Mouse (Mus musculus) skeletal muscle tissue, adult 2 months (tissue): ENCODE data around the gene Myh13.
A peak's percentile ranks its signal among the peaks of the same experiment; 100 is the strongest.

Experiments
- DNase-seq: peaks from one replicate; pipeline ENCODE4 v3.0.0-alpha.2; 2012; ENCODE audit warnings: low read depth, low spot score

The Myh13 gene

GRCm38 (mm10) chr11:67321358-67321757 lies at the start of gene Myh13:
Gene Myh13, plus strand, starts transcription at chr11:67321658.
- DNase-seq = no peak

GRCm38 (mm10) chr11:67276601-67277174 lies 44.8 kb upstream of the Myh13 start, which contains the start of gene Myh8:
Gene Myh8, plus strand, starts transcription at chr11:67277124.
- DNase-seq = no peak

GRCm38 (mm10) chr11:67293440-67293839 lies 28.0 kb upstream of the Myh13 start:
- DNase-seq = no peak

GRCm38 (mm10) chr11:67313733-67314452 lies 7.6 kb upstream of the Myh13 start:
- no peak for DNase-seq

- DNase-seq = no peak
These were observed 5.1 kb downstream of the Myh13 start for GRCm38 (mm10) chr11:67326536-67326935.

- DNase-seq = no peak
These were observed 23.1 kb downstream of the Myh13 start for GRCm38 (mm10) chr11:67344556-67344955.

GRCm38 (mm10) chr11:67345186-67345855 lies 23.9 kb downstream of the Myh13 start:
- no peak for DNase-seq

GRCm38 (mm10) chr11:67345856-67346236 lies 24.4 kb downstream of the Myh13 start:
- DNase-seq = no peak

GRCm38 (mm10) chr11:67350153-67350768 lies 28.8 kb downstream of the Myh13 start:
- peak; percentile 73 for DNase-seq

- no peak for DNase-seq
These were observed 31.6 kb downstream of the Myh13 start for GRCm38 (mm10) chr11:67353011-67353410.

- peak; percentile 10 for DNase-seq
These were observed 36.6 kb downstream of the Myh13 start for GRCm38 (mm10) chr11:67358031-67358430.

GRCm38 (mm10) chr11:67362236-67362635 lies 40.8 kb downstream of the Myh13 start:
- no peak for DNase-seq

- DNase-seq = no peak
These were observed 43.1 kb downstream of the Myh13 start for GRCm38 (mm10) chr11:67364551-67364950.

- DNase-seq = no peak
These were observed 43.7 kb downstream of the Myh13 start for GRCm38 (mm10) chr11:67364986-67365721.

GRCm38 (mm10) chr11:67366936-67367335 lies 45.5 kb downstream of the Myh13 start:
- DNase-seq = no peak

GRCm38 (mm10) chr11:67373333-67373732 lies 51.9 kb downstream of the Myh13 start:
- DNase-seq = peak; percentile 25

GRCm38 (mm10) chr11:67376308-67376707 lies 54.9 kb downstream of the Myh13 start:
- no peak for DNase-seq

- DNase-seq = peak; percentile 28
These were observed 58.4 kb downstream of the Myh13 start for GRCm38 (mm10) chr11:67379703-67380510.

GRCm38 (mm10) chr11:67381833-67382232 lies 60.4 kb downstream of the Myh13 start:
- DNase-seq = no peak

- DNase-seq = no peak
These were observed 63.2 kb downstream of the Myh13 start for GRCm38 (mm10) chr11:67384653-67385052.
